Mouse (Mus musculus) heart, embryonic 14.5 days (tissue): ENCODE measurements around the gene Prcd. TPM values are rescaled to one million over a fixed set of nuclear protein-coding genes. Genes with fewer than 3 reads are reported as not detected.
"Not testable (repeated sequence)": the region's sequence is repeated elsewhere in the genome, so short reads cannot be mapped to it uniquely, and the experiment has no call there.

Experiments
- ATAC-seq: fragments of 200-750 bp; cut with Nextera tagmentation; 2 replicates; pipeline ENCODE4 v1.8.0; 2017; ENCODE audit warnings: low read depth, moderate TSS enrichment; ENCODE audit not compliant: insufficient number of reproducible peaks, insufficient read depth, low FRiP score
- H3K27ac ChIP-seq, 2 experiments: fragments of 200-500 bp in 1 of 2; fragments of 300-500 bp in 1 of 2; sonication (generic) in 1 of 2; replicated peaks in 1 of 2; 2 replicates each; pipeline ENCODE4 v1.5.1; 2012 to 2014; ENCODE audit warnings: low read depth in 2 of 2, low read length in 2 of 2, control low read depth in 1 of 2, mild to moderate bottlenecking in 1 of 2, mixed read lengths in 1 of 2; ENCODE audit not compliant: control insufficient read depth in 1 of 2, insufficient read depth in 1 of 2
- H3K27me3 ChIP-seq: fragments of 300-500 bp; sonication (generic); 2 replicates; pipeline ENCODE4 v1.6.1; 2014; ENCODE audit warnings: mild to moderate bottlenecking, low read length, control low read depth; ENCODE audit not compliant: control insufficient read depth, insufficient read depth
- H3K36me3 ChIP-seq: fragments of 300-500 bp; sonication (generic); 2 replicates; pipeline ENCODE4 v1.6.1; 2014; ENCODE audit warnings: mild to moderate bottlenecking, control low read depth, low read length, mixed read lengths; ENCODE audit not compliant: control insufficient read depth, insufficient read depth
- H3K4me1 ChIP-seq, 2 experiments: fragments of 200-500 bp in 1 of 2; fragments of 300-500 bp in 1 of 2; sonication (generic) in 1 of 2; 2 replicates each; pipeline ENCODE4 v1.6.1; 2012 to 2014; ENCODE audit warnings: low read length in 2 of 2, control low read depth in 1 of 2, mixed read lengths in 1 of 2; ENCODE audit not compliant: control insufficient read depth in 2 of 2, insufficient read depth in 2 of 2
- H3K4me2 ChIP-seq: fragments of 300-500 bp; sonication (generic); 2 replicates; pipeline ENCODE4 v1.6.1; 2014; ENCODE audit warnings: mild to moderate bottlenecking, low read length
- H3K4me3 ChIP-seq, 2 experiments: fragments of 200-500 bp in 1 of 2; fragments of 300-500 bp in 1 of 2; sonication (generic) in 1 of 2; 2 replicates each; pipeline ENCODE4 v1.5.1; 2012 to 2014; ENCODE audit warnings: low read length in 2 of 2, mild to moderate bottlenecking in 2 of 2, control low read depth in 1 of 2, low read depth in 1 of 2, moderate library complexity in 1 of 2; ENCODE audit not compliant: control insufficient read depth in 1 of 2, insufficient read depth in 1 of 2
- H3K9ac ChIP-seq: fragments of 300-500 bp; sonication (generic); 2 replicates; pipeline ENCODE4 v1.6.1; 2014; ENCODE audit warnings: mild to moderate bottlenecking, low read length
- H3K9me3 ChIP-seq: fragments of 300-500 bp; sonication (generic); 2 replicates; pipeline ENCODE4 v1.6.1; 2016; ENCODE audit warnings: low read length, control low read depth; ENCODE audit not compliant: control insufficient read depth
- WGBS: fragments of 180-500 bp; shearing (Covaris S2); extraction: QIAGEN DNeasy Blood & Tissue Kit; methylation state at CpG from one replicate; pipeline ENCODE4 v1.1.7; 2014; 5-methylcytosine and 5-hydroxymethylcytosine counted together
- polyA plus RNA-seq: library from polyadenylated mRNA; unstranded; fragments of >200 nt; fragmentation: Nextera tagmentation; extraction: Ambion mirVana; gene quantifications from 2 replicates; pipeline ENCODE4 v1.2.1, GENCODE M21; 2014

Gene Prcd
- polyA plus RNA-seq, 1 experiment from 2014 or later, result 1.9 TPM

- H3K9me3 ChIP-seq, result no peaks in the 10 kb centered on the region
- H3K4me1 ChIP-seq, result peaks cover 51 to 60% of the 10 kb centered on the region in 2 experiments
- ATAC-seq, result no peak
- H3K9ac ChIP-seq, result no peak within 1 kb of the TSS
- WGBS, result 37% methylated on average over 10 of the region's 10 CpGs
- H3K27me3 ChIP-seq, result no peaks in the 10 kb centered on the region
- peak within 1 kb of the TSS in 1 of 2 experiments; percentile 38; a peak in 1 of 4 replicates for H3K27ac ChIP-seq
- H3K36me3 ChIP-seq, result no peaks in the 10 kb centered on the region
- no peak within 1 kb of the TSS for H3K4me3 ChIP-seq
- no peak within 1 kb of the TSS for H3K4me2 ChIP-seq
Observed at GRCm38 (mm10) chr11:116626299-116627071, 26.8 kb upstream of the Prcd start, which contains the start of gene Rhbdf2. Gene Rhbdf2 (minus strand): TSS chr11:116627019.

- ATAC-seq, result no peak
- Histone ChIP-seq H3K9me3 (no peaks in the 10 kb centered on the region), H3K4me2 (no peak overlapping the region), H3K4me3 (no peak overlapping the region), H3K27ac (peak overlapping the region in 1 of 2 experiments; percentile 38; a peak in 1 of 4 replicates), H3K4me1 (peaks cover 42 to 51% of the 10 kb centered on the region in 2 experiments), H3K27me3 (no peaks in the 10 kb centered on the region), H3K9ac (no peak overlapping the region), H3K36me3 (no peaks in the 10 kb centered on the region)
- WGBS, result 38% methylated on average over 10 of the region's 10 CpGs
Observed at GRCm38 (mm10) chr11:116627072-116628020, 26.0 kb upstream of the Prcd start.

GRCm38 (mm10) chr11:116628712-116629111 is 24.6 kb upstream of the Prcd start:
- 56% methylated on average over 9 of the region's 9 CpGs for WGBS
- no peak overlapping the region for H3K27ac ChIP-seq
- no peaks in the 10 kb centered on the region for H3K9me3 ChIP-seq
- H3K4me1 ChIP-seq, result peaks cover 31 to 40% of the 10 kb centered on the region in 2 experiments
- H3K27me3 ChIP-seq, result no peaks in the 10 kb centered on the region
- no peak overlapping the region for H3K4me2 ChIP-seq
- H3K9ac ChIP-seq, result no peak overlapping the region
- no peaks in the 10 kb centered on the region for H3K36me3 ChIP-seq
- ATAC-seq, result no peak
- H3K4me3 ChIP-seq, result no peak overlapping the region

- H3K27me3 ChIP-seq, result no peaks in the 10 kb centered on the region
- H3K9ac ChIP-seq, result no peak overlapping the region
- peak overlapping the region; percentile 60 to 61; a peak in 3 of 4 replicates for H3K27ac ChIP-seq
- no peaks in the 10 kb centered on the region for H3K36me3 ChIP-seq
- peaks cover 28 to 37% of the 10 kb centered on the region in 2 experiments for H3K4me1 ChIP-seq
- no peaks in the 10 kb centered on the region for H3K9me3 ChIP-seq
- H3K4me3 ChIP-seq, result no peak overlapping the region
- WGBS, result 85% methylated on average over 6 of the region's 6 CpGs
- H3K4me2 ChIP-seq, result no peak overlapping the region
- no peak for ATAC-seq
Observed at GRCm38 (mm10) chr11:116629472-116629871, 23.9 kb upstream of the Prcd start.

GRCm38 (mm10) chr11:116630171-116630965 is 23.0 kb upstream of the Prcd start:
- Histone ChIP-seq H3K9me3 (no peaks in the 10 kb centered on the region), H3K4me3 (no peak overlapping the region), H3K36me3 (no peaks in the 10 kb centered on the region), H3K4me1 (peaks cover 19 to 28% of the 10 kb centered on the region in 2 experiments), H3K27me3 (no peaks in the 10 kb centered on the region), H3K9ac (no peak overlapping the region), H3K27ac (peak overlapping the region; percentile 61 to 62), H3K4me2 (peak overlapping the region; percentile 16; the same call in 1 of the 2 replicates)
- no peak for ATAC-seq
- 30% methylated on average over 12 of the region's 12 CpGs for WGBS

- Histone ChIP-seq H3K4me2 (no peak overlapping the region), H3K4me3 (no peak overlapping the region), H3K36me3 (no peaks in the 10 kb centered on the region), H3K4me1 (peaks cover 11 to 17% of the 10 kb centered on the region in 2 experiments), H3K9me3 (no peaks in the 10 kb centered on the region), H3K27ac (no peak overlapping the region; a peak in 1 of 4 replicates), H3K9ac (no peak overlapping the region), H3K27me3 (no peaks in the 10 kb centered on the region)
- WGBS, result 80% methylated on average over 10 of the region's 10 CpGs
- ATAC-seq, result no peak
Observed at GRCm38 (mm10) chr11:116632962-116633361, 20.4 kb upstream of the Prcd start.

- not testable (repeated sequence) for H3K27ac ChIP-seq, H3K4me3 ChIP-seq, H3K9ac ChIP-seq, H3K36me3 ChIP-seq, H3K27me3 ChIP-seq, ATAC-seq, H3K9me3 ChIP-seq, H3K4me2 ChIP-seq, H3K4me1 ChIP-seq
- 63% methylated on average over 8 of the region's 8 CpGs for WGBS
Observed at GRCm38 (mm10) chr11:116636607-116637006, 16.7 kb upstream of the Prcd start.
